Mouse (Mus musculus): ENCODE results near the gene Rpl7a. TPM values are rescaled to one million over a fixed set of nuclear protein-coding genes. Genes with fewer than 3 reads are reported as not detected.

The Rpl7a gene
- polyA plus RNA-seq, 1 experiment from 2014 or later, result 468 TPM

DNA sequence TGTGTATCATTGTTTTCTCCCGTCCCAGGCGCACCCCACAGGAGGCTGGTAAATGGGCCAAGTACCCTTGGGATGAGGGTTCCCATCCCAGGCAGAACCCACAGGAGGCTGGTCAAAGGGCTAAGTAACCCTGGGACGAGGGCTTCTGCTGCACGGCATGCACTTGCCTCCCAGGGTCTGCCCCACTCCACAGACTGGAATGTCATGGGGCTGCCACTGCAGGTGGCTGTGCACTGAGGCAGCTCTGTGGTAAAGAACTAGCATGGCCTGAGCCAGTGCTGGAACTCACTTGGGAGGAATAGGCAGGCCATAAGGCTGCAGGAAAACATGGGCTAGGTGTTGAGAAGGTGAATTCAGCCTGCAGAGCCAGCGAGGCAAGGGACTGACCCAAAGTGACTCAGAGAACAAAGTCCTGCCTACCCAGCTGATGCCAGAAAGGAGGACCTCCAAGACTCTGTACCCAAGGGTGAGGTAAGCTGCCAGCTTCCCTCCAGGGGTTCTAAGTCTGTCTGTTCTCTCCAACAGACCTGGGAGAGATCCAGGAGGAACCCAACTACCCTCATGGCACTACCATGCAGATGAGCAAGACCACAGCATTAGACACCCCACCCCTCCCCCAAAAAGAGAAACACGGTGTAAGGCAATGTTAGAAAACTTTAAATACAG lies 9.8 kb downstream of the Rpl7a start:
- Histone ChIP-seq H3K27me3 (ENCODE audit: control insufficient read depth, insufficient read depth, low read length) (no peaks in the 10 kb centered on the region), H3K27ac (ENCODE audit: low read depth, low read length) (no peak overlapping the region), H3K4me3 (ENCODE audit: low read depth, low read length) (no peak overlapping the region), H3K9ac (ENCODE audit: low read depth, low read length) (no peak overlapping the region), H3K36me3 (ENCODE audit: control insufficient read depth, insufficient read depth, low read length) (peaks cover 32% of the 10 kb centered on the region), H3K9me3 (replicated peaks; ENCODE audit: control insufficient read depth, low read length) (no peaks in the 10 kb centered on the region), H3K4me1 (ENCODE audit: control insufficient read depth, insufficient read depth, low read length) (peaks cover 18% of the 10 kb centered on the region), H3K4me2 (no peak overlapping the region)
- 88% methylated on average over 6 of the region's 6 CpGs for WGBS (ENCODE audit: insufficient replicate concordance)
- ATAC-seq (replicated peaks; ENCODE audit: insufficient number of reproducible peaks, low FRiP score, low TSS enrichment), result no peak

DNA sequence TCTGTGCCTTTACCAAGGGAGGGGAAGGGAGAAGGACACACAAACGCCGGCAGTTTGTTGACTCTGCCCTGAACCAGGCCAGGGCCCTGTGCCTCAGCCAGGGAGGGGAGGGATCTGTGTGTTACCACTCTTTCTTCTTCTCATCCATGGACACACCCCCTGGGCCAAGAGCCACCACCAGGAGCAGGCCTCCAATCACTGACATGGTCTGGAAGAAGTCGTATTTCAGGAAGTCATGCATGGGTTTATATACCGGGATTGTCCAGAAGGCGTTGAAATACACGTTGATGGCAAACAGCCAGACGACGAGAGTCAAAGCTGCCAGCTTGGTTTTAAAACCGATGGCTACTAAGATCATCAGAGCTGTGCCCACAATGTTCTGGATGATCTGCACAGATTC lies 11.2 kb downstream of the Rpl7a start:
- H3K4me1 ChIP-seq (ENCODE audit: control insufficient read depth, insufficient read depth, low read length), result peaks cover 16% of the 10 kb centered on the region
- peaks cover 40% of the 10 kb centered on the region for H3K36me3 ChIP-seq (ENCODE audit: control insufficient read depth, insufficient read depth, low read length)
- no peak overlapping the region for H3K9ac ChIP-seq (ENCODE audit: low read depth, low read length)
- no peak overlapping the region for H3K4me3 ChIP-seq (ENCODE audit: low read depth, low read length)
- no peak overlapping the region for H3K4me2 ChIP-seq
- WGBS (ENCODE audit: insufficient replicate concordance), result 60% methylated on average over 9 of the region's 9 CpGs
- no peak for ATAC-seq (replicated peaks; ENCODE audit: insufficient number of reproducible peaks, low FRiP score, low TSS enrichment)
- H3K27ac ChIP-seq (ENCODE audit: low read depth, low read length), result no peak overlapping the region
- H3K27me3 ChIP-seq (ENCODE audit: control insufficient read depth, insufficient read depth, low read length), result no peaks in the 10 kb centered on the region
- H3K9me3 ChIP-seq (replicated peaks; ENCODE audit: control insufficient read depth, low read length), result no peaks in the 10 kb centered on the region

DNA sequence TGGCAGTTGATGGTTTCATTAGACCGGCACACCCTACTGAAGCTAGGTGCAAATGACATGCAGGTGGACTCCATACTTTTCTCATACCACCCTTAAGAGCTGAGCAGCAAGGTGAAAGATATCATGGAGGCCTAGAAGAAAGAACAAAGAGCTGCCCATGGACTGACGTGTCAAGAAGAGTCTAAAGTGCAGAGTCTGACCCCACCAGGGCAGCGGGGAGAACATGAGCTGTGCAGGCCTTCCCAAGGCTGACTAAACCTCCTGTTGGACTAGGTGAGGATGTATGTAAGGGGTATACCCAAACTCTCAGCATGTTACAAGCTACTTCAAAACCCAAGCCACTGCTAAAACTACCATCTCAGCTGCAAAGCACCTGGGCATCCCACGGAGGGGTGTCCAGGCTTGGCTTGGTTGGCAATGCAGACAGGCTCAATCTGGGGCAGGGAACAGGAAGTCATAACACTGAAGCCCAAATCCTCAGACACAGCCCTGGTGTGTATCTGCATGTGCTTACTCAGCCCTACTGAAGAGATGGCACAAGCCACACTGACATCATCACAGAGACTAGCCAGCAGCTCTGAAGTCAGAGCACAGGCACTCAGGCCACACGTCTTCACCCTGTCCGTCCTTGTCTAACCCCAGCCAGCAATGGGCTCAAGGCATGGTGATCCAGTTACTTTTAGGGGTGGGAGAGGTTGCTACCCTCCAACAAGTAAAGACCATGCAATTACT lies 17.3 kb downstream of the Rpl7a start:
- no peak overlapping the region for H3K9ac ChIP-seq (ENCODE audit: low read depth, low read length)
- peaks cover 33% of the 10 kb centered on the region for H3K36me3 ChIP-seq (ENCODE audit: control insufficient read depth, insufficient read depth, low read length)
- H3K4me3 ChIP-seq (ENCODE audit: low read depth, low read length), result no peak overlapping the region
- peaks cover 20% of the 10 kb centered on the region for H3K4me1 ChIP-seq (ENCODE audit: control insufficient read depth, insufficient read depth, low read length)
- no peak overlapping the region for H3K27ac ChIP-seq (ENCODE audit: low read depth, low read length)
- H3K27me3 ChIP-seq (ENCODE audit: control insufficient read depth, insufficient read depth, low read length), result no peaks in the 10 kb centered on the region
- WGBS (ENCODE audit: insufficient replicate concordance), result 85% methylated on average over 6 of the region's 6 CpGs
- ATAC-seq (replicated peaks; ENCODE audit: insufficient number of reproducible peaks, low FRiP score, low TSS enrichment), result no peak
- no peak overlapping the region for H3K4me2 ChIP-seq
- no peaks in the 10 kb centered on the region for H3K9me3 ChIP-seq (replicated peaks; ENCODE audit: control insufficient read depth, low read length)

DNA sequence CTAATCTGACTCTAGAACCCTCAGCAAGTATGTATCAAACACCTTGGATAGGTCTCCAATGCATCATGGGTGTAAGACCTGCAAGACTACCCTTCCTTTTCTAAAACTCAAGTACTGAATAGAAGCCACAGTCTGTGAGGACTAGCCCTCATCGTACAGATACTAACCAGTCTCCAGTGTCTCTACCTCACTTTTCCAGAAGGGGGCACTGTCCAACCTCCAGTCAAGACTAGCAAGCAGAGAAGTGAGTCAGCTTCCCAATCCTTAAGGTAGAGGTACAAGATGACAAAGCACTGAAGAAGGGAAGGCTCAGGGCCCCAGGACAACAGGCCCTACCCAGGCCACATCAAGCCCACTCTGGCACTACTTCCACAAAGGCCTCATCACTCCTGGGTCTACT lies 19.8 kb downstream of the Rpl7a start:
- Histone ChIP-seq H3K4me1 (ENCODE audit: control insufficient read depth, insufficient read depth, low read length) (peaks cover 20% of the 10 kb centered on the region), H3K27me3 (ENCODE audit: control insufficient read depth, insufficient read depth, low read length) (no peaks in the 10 kb centered on the region), H3K36me3 (ENCODE audit: control insufficient read depth, insufficient read depth, low read length) (peaks cover 27% of the 10 kb centered on the region)

DNA sequence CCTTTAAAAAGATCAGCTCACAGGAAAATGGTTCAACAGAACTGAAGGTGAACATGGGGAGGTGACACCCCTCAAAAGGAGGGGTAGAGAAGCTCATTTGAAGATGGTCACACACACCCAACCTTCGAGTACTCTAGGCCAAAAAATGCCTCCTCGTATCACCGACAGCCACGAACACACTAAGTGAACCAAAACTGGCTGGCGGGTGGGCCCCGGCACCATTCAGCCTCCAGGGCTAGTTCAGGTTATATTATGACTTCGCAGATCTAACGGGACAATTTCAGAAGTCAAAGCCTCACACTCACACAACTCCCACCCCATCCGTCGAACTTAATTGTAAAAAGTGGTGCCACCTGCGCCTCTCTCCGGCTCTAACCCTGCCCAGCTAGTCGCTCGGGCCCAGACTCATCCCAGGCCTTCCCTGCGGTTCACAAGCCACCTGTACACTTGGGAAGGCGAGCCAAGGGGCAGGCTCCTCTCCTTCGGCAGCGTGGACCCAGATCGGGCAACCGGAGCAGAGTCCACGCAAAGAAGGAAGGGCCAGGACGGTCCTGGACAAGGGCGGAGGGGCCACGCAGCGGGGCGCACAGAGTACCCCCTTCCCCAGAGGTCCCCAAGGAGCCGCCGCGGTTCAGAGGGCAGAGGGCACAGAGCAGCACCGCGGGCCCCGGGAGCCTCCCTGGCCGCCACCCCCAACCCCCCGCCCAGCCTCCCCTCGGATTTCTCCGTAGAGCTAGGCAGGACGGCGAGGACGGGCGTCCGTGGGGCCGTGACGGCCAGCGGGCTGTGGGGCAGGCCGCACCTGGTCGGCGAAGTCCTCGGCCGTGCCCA lies 22.1 kb downstream of the Rpl7a start:
- Histone ChIP-seq H3K36me3 (ENCODE audit: control insufficient read depth, insufficient read depth, low read length) (peaks cover 17% of the 10 kb centered on the region), H3K9me3 (replicated peaks; ENCODE audit: control insufficient read depth, low read length) (no peaks in the 10 kb centered on the region), H3K9ac (ENCODE audit: low read depth, low read length) (peak overlapping the region; percentile 100), H3K27ac (ENCODE audit: low read depth, low read length) (peak overlapping the region; percentile 88), H3K27me3 (ENCODE audit: control insufficient read depth, insufficient read depth, low read length) (no peaks in the 10 kb centered on the region), H3K4me2 (peak overlapping the region; percentile 81), H3K4me3 (ENCODE audit: low read depth, low read length) (peak overlapping the region; percentile 99), H3K4me1 (ENCODE audit: control insufficient read depth, insufficient read depth, low read length) (peaks cover 20% of the 10 kb centered on the region)
- ATAC-seq (replicated peaks; ENCODE audit: insufficient number of reproducible peaks, low FRiP score, low TSS enrichment), result no peak; the same call in 1 of the 2 replicates
- WGBS (ENCODE audit: insufficient replicate concordance), result 2% methylated on average over 41 of the region's 49 CpGs

More for the DNA sequence above, 19.8 kb downstream of the Rpl7a start:
- no peak overlapping the region for H3K4me2 ChIP-seq
- no peaks in the 10 kb centered on the region for H3K9me3 ChIP-seq (replicated peaks; ENCODE audit: control insufficient read depth, low read length)
- WGBS (ENCODE audit: insufficient replicate concordance), result 44% methylated on average over 1 of the region's 1 CpGs
- no peak overlapping the region for H3K27ac ChIP-seq (ENCODE audit: low read depth, low read length)
- no peak overlapping the region for H3K4me3 ChIP-seq (ENCODE audit: low read depth, low read length)
- no peak for ATAC-seq (replicated peaks; ENCODE audit: insufficient number of reproducible peaks, low FRiP score, low TSS enrichment)
- H3K9ac ChIP-seq (ENCODE audit: low read depth, low read length), result no peak overlapping the region

DNA sequence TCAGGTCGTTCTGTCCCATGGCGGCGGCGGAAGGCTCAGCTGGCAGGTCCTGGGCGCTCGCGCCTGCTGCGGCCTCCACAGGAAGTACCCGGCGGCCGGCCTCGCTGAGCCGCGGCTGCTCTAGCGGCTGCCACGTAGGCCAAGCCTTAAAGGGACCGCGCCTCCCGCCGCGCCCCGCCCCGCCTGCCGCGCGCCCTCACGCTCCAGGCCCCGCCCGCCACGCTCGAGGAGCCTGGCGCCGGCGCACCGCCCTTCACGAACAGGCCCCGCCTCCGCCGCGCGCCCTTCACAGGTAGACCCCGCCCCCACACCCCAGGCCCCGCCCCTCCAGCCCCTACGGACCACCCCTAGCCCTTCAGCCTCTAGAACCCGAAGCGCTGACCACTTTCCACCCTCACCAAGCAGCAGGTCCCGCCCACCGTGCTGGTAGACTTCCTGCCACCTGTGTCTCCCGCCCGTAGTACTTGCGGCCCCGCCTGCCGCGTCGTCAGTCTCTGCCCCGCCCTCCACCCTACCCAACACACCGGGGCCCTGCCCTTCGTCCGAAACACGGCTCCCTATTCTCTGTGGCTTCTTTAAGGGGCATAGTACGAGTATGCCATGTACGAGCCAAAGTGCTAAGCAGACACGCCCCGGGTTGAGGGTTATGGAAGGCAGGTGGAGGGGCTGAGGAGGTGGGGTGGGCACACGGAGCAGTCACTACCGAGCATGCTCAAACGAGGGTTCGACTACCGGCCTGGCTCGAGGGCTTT lies 22.9 kb downstream of the Rpl7a start, which contains the start of the genes Surf4 and Stkld1:
TSS of gene Surf4 (minus strand) at position 625 of the 752 bp plus-strand sequence.
TSS of gene Stkld1 (plus strand) at position 744 of the 752 bp plus-strand sequence.
- no peaks in the 10 kb centered on the region for H3K9me3 ChIP-seq (replicated peaks; ENCODE audit: control insufficient read depth, low read length)
- WGBS (ENCODE audit: insufficient replicate concordance), result 1% methylated on average over 50 of the region's 70 CpGs
- H3K27ac ChIP-seq (ENCODE audit: low read depth, low read length), result peak within 1 kb of the TSS; percentile 88
- ATAC-seq (replicated peaks; ENCODE audit: insufficient number of reproducible peaks, low FRiP score, low TSS enrichment), result peak; percentile 95
- no peaks in the 10 kb centered on the region for H3K27me3 ChIP-seq (ENCODE audit: control insufficient read depth, insufficient read depth, low read length)
- peak within 1 kb of the TSS; percentile 81 for H3K4me2 ChIP-seq
- H3K4me3 ChIP-seq (ENCODE audit: low read depth, low read length), result peak within 1 kb of the TSS; percentile 99
- peaks cover 20% of the 10 kb centered on the region for H3K4me1 ChIP-seq (ENCODE audit: control insufficient read depth, insufficient read depth, low read length)
- H3K9ac ChIP-seq (ENCODE audit: low read depth, low read length), result peak within 1 kb of the TSS; percentile 100
- H3K36me3 ChIP-seq (ENCODE audit: control insufficient read depth, insufficient read depth, low read length), result peaks cover 17% of the 10 kb centered on the region

DNA sequence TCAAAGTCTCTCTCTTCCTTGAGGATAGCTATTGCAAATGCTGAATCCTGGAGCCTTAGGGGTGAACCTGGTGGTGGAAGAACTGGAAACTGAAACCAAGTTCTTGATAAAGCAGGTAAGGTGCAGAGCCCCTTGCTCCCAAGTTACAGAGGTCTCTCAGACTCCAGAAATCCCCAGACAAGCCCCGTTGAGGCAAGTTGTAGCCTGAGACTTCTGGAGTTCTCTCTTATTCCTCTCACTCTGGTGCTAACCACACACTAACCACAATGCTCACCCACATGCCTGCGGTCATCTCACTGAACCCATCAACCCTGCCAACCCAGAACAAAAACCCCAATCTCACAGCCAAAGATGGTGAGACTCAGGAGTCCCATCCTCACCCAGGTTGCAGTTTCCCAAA lies 24.7 kb downstream of the Rpl7a start:
- H3K27me3 ChIP-seq (ENCODE audit: control insufficient read depth, insufficient read depth, low read length), result no peaks in the 10 kb centered on the region
- H3K27ac ChIP-seq (ENCODE audit: low read depth, low read length), result no peak overlapping the region
- H3K4me2 ChIP-seq, result no peak overlapping the region
- no peak overlapping the region for H3K4me3 ChIP-seq (ENCODE audit: low read depth, low read length)
- 81% methylated on average over 2 of the region's 2 CpGs for WGBS (ENCODE audit: insufficient replicate concordance)
- H3K36me3 ChIP-seq (ENCODE audit: control insufficient read depth, insufficient read depth, low read length), result peaks cover 8% of the 10 kb centered on the region
- no peaks in the 10 kb centered on the region for H3K9me3 ChIP-seq (replicated peaks; ENCODE audit: control insufficient read depth, low read length)
- ATAC-seq (replicated peaks; ENCODE audit: insufficient number of reproducible peaks, low FRiP score, low TSS enrichment), result no peak
- peaks cover 13% of the 10 kb centered on the region; the same call in 1 of the 2 replicates for H3K4me1 ChIP-seq (ENCODE audit: control insufficient read depth, insufficient read depth, low read length)
- H3K9ac ChIP-seq (ENCODE audit: low read depth, low read length), result no peak overlapping the region

DNA sequence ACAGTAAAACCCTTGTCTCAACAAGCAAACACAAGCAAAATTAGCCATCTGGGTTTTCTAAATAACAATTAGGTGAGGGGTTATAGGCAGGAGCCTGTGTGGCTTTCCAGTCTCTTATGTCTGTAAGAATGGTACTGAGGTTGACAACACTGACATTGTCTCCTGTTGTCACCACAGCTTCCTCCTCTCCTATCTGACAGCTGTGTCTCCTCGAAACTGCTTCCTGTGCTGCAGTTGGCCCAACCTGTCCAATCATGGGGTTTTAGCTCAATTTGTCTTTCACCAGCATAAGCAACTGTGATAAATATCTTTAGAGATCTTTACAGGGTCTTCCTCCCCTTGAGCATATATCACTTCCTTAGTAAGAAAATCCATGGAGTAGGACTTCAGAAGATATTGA lies 25.9 kb downstream of the Rpl7a start:
- WGBS (ENCODE audit: insufficient replicate concordance), result 36% methylated on average over 1 of the region's 1 CpGs
- Histone ChIP-seq H3K4me1 (ENCODE audit: control insufficient read depth, insufficient read depth, low read length) (peaks cover 4% of the 10 kb centered on the region; the same call in 1 of the 2 replicates), H3K9me3 (replicated peaks; ENCODE audit: control insufficient read depth, low read length) (no peaks in the 10 kb centered on the region), H3K4me3 (ENCODE audit: low read depth, low read length) (no peak overlapping the region), H3K9ac (ENCODE audit: low read depth, low read length) (no peak overlapping the region), H3K27ac (ENCODE audit: low read depth, low read length) (no peak overlapping the region), H3K27me3 (ENCODE audit: control insufficient read depth, insufficient read depth, low read length) (no peaks in the 10 kb centered on the region), H3K4me2 (no peak overlapping the region), H3K36me3 (ENCODE audit: control insufficient read depth, insufficient read depth, low read length) (no peaks in the 10 kb centered on the region)
- no peak for ATAC-seq (replicated peaks; ENCODE audit: insufficient number of reproducible peaks, low FRiP score, low TSS enrichment)
